Mouse (Mus musculus) spleen, adult 2 months (tissue): Measurements from ENCODE around the gene Lsp1. TPM values are rescaled to one million over a fixed set of nuclear protein-coding genes. Genes with fewer than 3 reads are reported as not detected.
A peak's percentile ranks its signal among the peaks of the same experiment; 100 is the strongest.

Experiments used
- DNase-seq, 2 experiments: peaks; one replicate each; pipeline versions ENCODE4 v3.0.0 to v3.0.0-alpha.2; 2012 to 2021; ENCODE audit warnings: low spot score in 2 of 2, low read depth in 1 of 2
- H3K27ac ChIP-seq: fragments of 200-500 bp; 2 replicates; pipeline ENCODE4 v1.5.1; 2012; ENCODE audit warnings: low read length, inconsistent platforms; ENCODE audit not compliant: insufficient read depth
- H3K27me3 ChIP-seq: fragments of 200-500 bp; 2 replicates; pipeline ENCODE4 v1.6.1; 2012; ENCODE audit warnings: mild to moderate bottlenecking, moderate library complexity, low read length, inconsistent platforms; ENCODE audit not compliant: control insufficient read depth, insufficient read depth
- H3K36me3 ChIP-seq: fragments of 200-500 bp; 2 replicates; pipeline ENCODE4 v1.6.1; 2012; ENCODE audit warnings: mild to moderate bottlenecking, low read length, inconsistent platforms; ENCODE audit not compliant: control insufficient read depth, insufficient read depth
- H3K4me1 ChIP-seq: fragments of 200-500 bp; 2 replicates; pipeline ENCODE4 v1.6.1; 2011; ENCODE audit warnings: inconsistent platforms; ENCODE audit not compliant: control insufficient read depth, insufficient read depth, insufficient read length
- H3K4me3 ChIP-seq: fragments of 200-500 bp; 2 replicates; pipeline ENCODE4 v1.5.1; 2011; ENCODE audit warnings: mild to moderate bottlenecking, inconsistent platforms; ENCODE audit not compliant: insufficient read depth, insufficient read length; ENCODE audit errors: extremely low read depth
- CTCF ChIP-seq: fragments of 200-500 bp; IDR thresholded peaks from 2 replicates; pipeline ENCODE4 v1.5.1; 2011; ENCODE audit warnings: mild to moderate bottlenecking, inconsistent platforms; ENCODE audit not compliant: insufficient read depth, insufficient read length, insufficient replicate concordance; ENCODE audit errors: extremely low read depth
- POLR2A ChIP-seq: fragments of 200-500 bp; IDR thresholded peaks from 2 replicates; pipeline ENCODE4 v1.6.1; 2011; ENCODE audit warnings: low read depth, low read length, inconsistent platforms
- WGBS: fragments of 180-500 bp; shearing (Covaris S2); methylation state at CpG from one replicate; pipeline ENCODE4 v1.1.7; 2018; 5-methylcytosine and 5-hydroxymethylcytosine counted together
- polyA plus RNA-seq: library from polyadenylated mRNA; depleted of rRNA; stranded (reverse); fragments of >200 nt; gene quantifications from 2 replicates; pipeline ENCODE4 v1.2.3, GENCODE M21; 2012

Gene Lsp1
- polyA plus RNA-seq, 1 experiment: 368 TPM

- TF ChIP-seq CTCF: no peak
- TF ChIP-seq POLR2A: no peak
- WGBS: 81% methylated on average over 2 of the region's 2 CpGs
- H3K27me3 ChIP-seq: no peaks in the 10 kb centered on the region
Observed at GRCm38 (mm10) chr7:142455251-142455650, 5.4 kb upstream of the Lsp1 start.

GRCm38 (mm10) chr7:142456806-142457205 is 3.8 kb upstream of the Lsp1 start:
- TF ChIP-seq CTCF (no peak), POLR2A (no peak)
- 93% methylated on average over 3 of the region's 3 CpGs for WGBS
- Histone ChIP-seq H3K4me3 (no peak overlapping the region), H3K27ac (no peak overlapping the region), H3K27me3 (no peaks in the 10 kb centered on the region), H3K36me3 (no peaks in the 10 kb centered on the region), H3K4me1 (peaks cover 24% of the 10 kb centered on the region)
- DNase-seq: no peak

More at GRCm38 (mm10) chr7:142455251-142455650, 5.4 kb upstream of the Lsp1 start:
- no peak overlapping the region for H3K27ac ChIP-seq
- peaks cover 22% of the 10 kb centered on the region for H3K4me1 ChIP-seq
- no peak for DNase-seq
- no peak overlapping the region for H3K4me3 ChIP-seq
- no peaks in the 10 kb centered on the region for H3K36me3 ChIP-seq

GRCm38 (mm10) chr7:142457227-142457811 is 3.3 kb upstream of the Lsp1 start:
- Histone ChIP-seq H3K36me3 (no peaks in the 10 kb centered on the region), H3K4me3 (no peak overlapping the region), H3K4me1 (peaks cover 24% of the 10 kb centered on the region), H3K27ac (no peak overlapping the region; the same call in 1 of the 2 replicates), H3K27me3 (no peaks in the 10 kb centered on the region)
- DNase-seq: no peak
- WGBS: 33% methylated on average over 3 of the region's 3 CpGs
- TF ChIP-seq POLR2A (no peak), CTCF (no peak)

GRCm38 (mm10) chr7:142458026-142458425 is 2.6 kb upstream of the Lsp1 start:
- Histone ChIP-seq H3K4me3 (no peak overlapping the region), H3K4me1 (peaks cover 24% of the 10 kb centered on the region), H3K36me3 (no peaks in the 10 kb centered on the region), H3K27ac (peak overlapping the region; percentile 35), H3K27me3 (no peaks in the 10 kb centered on the region)
- 29% methylated on average over 2 of the region's 2 CpGs for WGBS
- TF ChIP-seq CTCF (no peak), POLR2A (no peak)
- no peak for DNase-seq

GRCm38 (mm10) chr7:142458676-142459298 is 1.8 kb upstream of the Lsp1 start:
- 73% methylated on average over 5 of the region's 5 CpGs for WGBS
- peak overlapping the region; percentile 56; the same call in 1 of the 2 replicates for H3K27ac ChIP-seq
- DNase-seq: no peak

GRCm38 (mm10) chr7:142459299-142459691 is 1.3 kb upstream of the Lsp1 start:
- DNase-seq: no peak
- Histone ChIP-seq H3K27me3 (no peaks in the 10 kb centered on the region), H3K36me3 (peaks cover 5% of the 10 kb centered on the region; the same call in 1 of the 2 replicates), H3K27ac (peak overlapping the region; percentile 56), H3K4me1 (peaks cover 35% of the 10 kb centered on the region), H3K4me3 (no peak overlapping the region)
- WGBS: 75% methylated on average over 2 of the region's 2 CpGs
- TF ChIP-seq CTCF: no peak
- no peak for TF ChIP-seq POLR2A

More at GRCm38 (mm10) chr7:142458676-142459298, 1.8 kb upstream of the Lsp1 start:
- H3K4me3 ChIP-seq: no peak overlapping the region
- H3K27me3 ChIP-seq: no peaks in the 10 kb centered on the region
- peaks cover 30% of the 10 kb centered on the region for H3K4me1 ChIP-seq
- TF ChIP-seq CTCF: no peak
- no peak for TF ChIP-seq POLR2A
- H3K36me3 ChIP-seq: 0 out of 2 replicates have a peak, but pooled peaks cover 1% of the 10 kb centered on the region

GRCm38 (mm10) chr7:142461446-142461845 is 837 bp downstream of the Lsp1 start:
- H3K36me3 ChIP-seq: peaks cover 7% of the 10 kb centered on the region; the same call in 1 of the 2 replicates
- peak overlapping the region; percentile 86 for H3K27ac ChIP-seq
- H3K27me3 ChIP-seq: no peaks in the 10 kb centered on the region
- H3K4me1 ChIP-seq: peaks cover 46% of the 10 kb centered on the region
- peak overlapping the region; percentile 92 for H3K4me3 ChIP-seq
- DNase-seq: peak in 1 of 2 experiments; percentile 51
- TF ChIP-seq CTCF: no peak
- no peak for TF ChIP-seq POLR2A
- WGBS: 12% methylated on average over 2 of the region's 2 CpGs
